ENCODE assay signal across 14 mouse cellular contexts in genomic region chr5:29250795-29251495, GRCm38 (mm10). TPM values are rescaled to one million over a fixed set of nuclear protein-coding genes. Genes with fewer than 3 reads are reported as not detected.
DNase-seq lines count a peak whose midpoint lies in the region; ATAC-seq and TF ChIP-seq lines count a peak whose summit lies in the region.
"Had no signal": no experiment of that assay in that cellular context is flagged by ENCODE, and none has a peak within 500 bp of the region (broad histone marks: within the 10 kb centered on the region; RNA-seq: fewer than 3 reads in every experiment).

No protein-coding gene starts in this region.

- no peak overlapping the region for H3K4me2 ChIP-seq in lung, embryonic 14.5 days
- no peak overlapping the region for H3K4me2 ChIP-seq in forebrain, embryonic 13.5 days
- peak overlapping the region; percentile 23; the same call in 1 of the 2 replicates for H3K4me2 ChIP-seq in midbrain, embryonic 12.5 days (replicated peaks)
- H3K4me2 ChIP-seq: liver, embryonic 15.5 days; neural tube, embryonic 12.5 days had no signal

- H3K36me3 ChIP-seq in lung, embryonic 14.5 days (ENCODE audit: insufficient read depth) = no peaks in the 10 kb centered on the region
- H3K36me3 ChIP-seq in forebrain, embryonic 13.5 days (ENCODE audit: poor library complexity, severe bottlenecking) = no peaks in the 10 kb centered on the region
- no peaks in the 10 kb centered on the region for H3K36me3 ChIP-seq in midbrain, embryonic 12.5 days
- H3K36me3 ChIP-seq: liver, embryonic 15.5 days; neural tube, embryonic 12.5 days had no signal

- no peak overlapping the region for H3K9ac ChIP-seq in lung, embryonic 14.5 days
- no peak overlapping the region for H3K9ac ChIP-seq in forebrain, embryonic 13.5 days
- no peak overlapping the region for H3K9ac ChIP-seq in midbrain, embryonic 12.5 days (replicated peaks)
- H3K9ac ChIP-seq: liver, embryonic 15.5 days; neural tube, embryonic 12.5 days had no signal

- H3K27me3 ChIP-seq in lung, embryonic 14.5 days (ENCODE audit: insufficient read depth, low read length) = no peaks in the 10 kb centered on the region
- no peaks in the 10 kb centered on the region for H3K27me3 ChIP-seq in forebrain, embryonic 13.5 days
- peaks cover 4% of the 10 kb centered on the region; the same call in 1 of the 2 replicates for H3K27me3 ChIP-seq in midbrain, embryonic 12.5 days
- H3K27me3 ChIP-seq: liver, embryonic 15.5 days; neural tube, embryonic 12.5 days had no signal

- H3K9me3 ChIP-seq in lung, embryonic 14.5 days (ENCODE audit: low read depth, low read length) = no peaks in the 10 kb centered on the region
- no peaks in the 10 kb centered on the region for H3K9me3 ChIP-seq in forebrain, embryonic 13.5 days (replicated peaks)
- H3K9me3 ChIP-seq in midbrain, embryonic 12.5 days = no peaks in the 10 kb centered on the region
- H3K9me3 ChIP-seq: liver, embryonic 15.5 days; neural tube, embryonic 12.5 days had no signal

- DNase-seq in lung, embryonic 14.5 days = peak; percentile 30
- no peak for DNase-seq in lung, postnatal 14 days
- DNase-seq in cerebellum, postnatal 10 days = no peak
- no peak for DNase-seq in ovary, postnatal 36 days (ENCODE audit: low spot score)
- no peak for DNase-seq in layer of hippocampus, adult 8-10 months (ENCODE audit: low spot score in 2 of 2)
- DNase-seq: adrenal gland, adult 2 months; cerebellum, postnatal 36 days; gastrocnemius, adult 2 months; left cerebral cortex, postnatal 4 days had no signal

- H3K4me1 ChIP-seq in lung, embryonic 14.5 days (ENCODE audit: insufficient read depth) = no peaks in the 10 kb centered on the region
- H3K4me1 ChIP-seq in forebrain, embryonic 13.5 days = peaks cover 22% of the 10 kb centered on the region
- H3K4me1 ChIP-seq in midbrain, embryonic 12.5 days = peaks cover 16% of the 10 kb centered on the region
- H3K4me1 ChIP-seq: liver, embryonic 15.5 days; neural tube, embryonic 12.5 days had no signal

- ATAC-seq in lung, embryonic 14.5 days (ENCODE audit: insufficient read depth) = no peak
- peak; percentile 85 for ATAC-seq in forebrain, embryonic 13.5 days
- peak; percentile 93 for ATAC-seq in midbrain, embryonic 12.5 days (ENCODE audit: low FRiP score, low read depth)
- ATAC-seq: CD4-positive, CD25-positive, alpha-beta regulatory T cell, adult 4 months had no signal

- 57% methylated on average over 8 of the region's 8 CpGs for WGBS in lung, embryonic 14.5 days
- WGBS in forebrain, embryonic 13.5 days = 12% methylated on average over 8 of the region's 8 CpGs
- WGBS in midbrain, embryonic 12.5 days = 5% methylated on average over 8 of the region's 8 CpGs

- no peak for TF ChIP-seq CTCF in lung, embryonic 14.5 days (IDR thresholded peaks at IDR 0.05; ENCODE audit: low read depth)

- no peak overlapping the region for H3K4me3 ChIP-seq in lung, embryonic 14.5 days (ENCODE audit: low read depth, low read length)
- no peak overlapping the region for H3K4me3 ChIP-seq in forebrain, embryonic 13.5 days
- H3K4me3 ChIP-seq in midbrain, embryonic 12.5 days = no peak overlapping the region
- H3K4me3 ChIP-seq: gastrocnemius, adult 2 months; liver, embryonic 15.5 days; neural tube, embryonic 12.5 days had no signal

- no peak overlapping the region for H3K27ac ChIP-seq in lung, embryonic 14.5 days (ENCODE audit: low read depth)
- no peak overlapping the region for H3K27ac ChIP-seq in forebrain, embryonic 13.5 days
- H3K27ac ChIP-seq in midbrain, embryonic 12.5 days (replicated peaks) = peak overlapping the region; percentile 64
- H3K27ac ChIP-seq: gastrocnemius, adult 2 months; liver, embryonic 15.5 days; neural tube, embryonic 12.5 days had no signal

RNA-seq across cellular contexts. Expression of gene Rnf32, which starts 55.2 kb away (rescaled TPM):
- 3.9 TPM in 2 replicates for polyA plus RNA-seq in lung, embryonic 14.5 days (2014; fragmentation: Nextera tagmentation; extraction: Ambion mirVana)
- polyA plus RNA-seq in forebrain, embryonic 13.5 days (2015; fragmentation: Nextera tagmentation; extraction: Ambion mirVana) = 11.8 and 12.0 TPM in 2 replicates
- 9.6 and 10.0 TPM in 2 replicates for polyA plus RNA-seq in midbrain, embryonic 12.5 days (2016; fragmentation: Nextera tagmentation; extraction: Ambion mirVana)
- total RNA-seq in layer of hippocampus, adult 8-10 months (2022) = 10 to 100 TPM; 15.5 to 30.5 (median 20.8) TPM
